9 mouse cellular contexts compared by ENCODE assay signal in the genomic region with DNA sequence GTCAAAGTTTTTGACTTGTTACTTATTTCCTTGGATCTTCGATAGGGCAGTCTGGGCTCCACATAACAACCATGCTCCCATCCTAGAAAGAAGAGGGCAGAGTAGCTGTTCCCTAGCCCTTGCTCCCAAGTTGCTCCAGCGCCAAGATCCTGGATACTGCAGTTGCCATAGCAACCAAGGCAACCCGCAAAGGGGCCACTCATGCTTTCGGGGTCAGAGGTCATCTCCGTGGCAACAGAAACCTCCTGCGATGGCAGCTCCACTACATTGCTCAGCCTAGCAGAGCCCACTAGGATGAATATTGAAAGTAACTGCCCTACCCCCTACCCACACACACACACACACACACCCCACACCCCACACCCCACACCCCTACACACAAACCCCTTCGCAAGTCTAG. TPM values are rescaled to one million over a fixed set of nuclear protein-coding genes. Genes with fewer than 3 reads are reported as not detected.
DNase-seq lines count a peak whose midpoint lies in the region; ATAC-seq lines count a peak whose summit lies in the region.
"Had no signal": no experiment of that assay in that cellular context is flagged by ENCODE, and none has a peak within 500 bp of the region (broad histone marks: within the 10 kb centered on the region; RNA-seq: fewer than 3 reads in every experiment).

No protein-coding gene starts in this region.

- peaks cover 5% of the 10 kb centered on the region; the same call in 1 of the 2 replicates for H3K27me3 ChIP-seq in heart, embryonic 12.5 days (replicated peaks)
- no peaks in the 10 kb centered on the region for H3K27me3 ChIP-seq in forebrain, embryonic 16.5 days (replicated peaks; ENCODE audit: control insufficient read depth, insufficient read depth, low read length)
- H3K27me3 ChIP-seq: liver, embryonic 15.5 days had no signal

- no peak overlapping the region for H3K4me3 ChIP-seq in heart, embryonic 12.5 days
- H3K4me3 ChIP-seq in forebrain, embryonic 16.5 days (replicated peaks; ENCODE audit: low read length): no peak overlapping the region
- H3K4me3 ChIP-seq: liver, embryonic 15.5 days had no signal

- no peak for DNase-seq in heart, adult 8-10 months (ENCODE audit: low spot score)
- peak; percentile 71 for DNase-seq in brain, adult 2 months (ENCODE audit: low read depth, low spot score)
- DNase-seq in left cerebral cortex, postnatal 4 days: peak; percentile 71
- DNase-seq in right cerebral cortex, postnatal 25 days: peak; percentile 15
- no peak for DNase-seq in gastrocnemius, postnatal 14 days
- DNase-seq in spleen, postnatal 14 days (ENCODE audit: low spot score in 2 of 2): no peak

- no peak overlapping the region for H3K9ac ChIP-seq in heart, embryonic 12.5 days
- H3K9ac ChIP-seq in forebrain, embryonic 16.5 days (replicated peaks; ENCODE audit: low read depth, low read length): no peak overlapping the region
- H3K9ac ChIP-seq: liver, embryonic 15.5 days had no signal

- WGBS in heart, embryonic 12.5 days: 22% methylated on average over 7 of the region's 7 CpGs
- 2% methylated on average over 7 of the region's 7 CpGs for WGBS in forebrain, embryonic 16.5 days

- no peak overlapping the region for H3K27ac ChIP-seq in heart, embryonic 12.5 days (ENCODE audit: poor library complexity, severe bottlenecking)
- no peak overlapping the region for H3K27ac ChIP-seq in forebrain, embryonic 16.5 days (ENCODE audit: low read length)
- H3K27ac ChIP-seq: liver, embryonic 15.5 days had no signal

- 0 out of 2 replicates have a peak, but pooled peaks have one; percentile 29 for ATAC-seq in heart, embryonic 12.5 days (ENCODE audit: insufficient number of reproducible peaks, low FRiP score)
- peak; percentile 89 for ATAC-seq in forebrain, embryonic 16.5 days

- no peaks in the 10 kb centered on the region for H3K9me3 ChIP-seq in heart, embryonic 12.5 days (replicated peaks)
- H3K9me3 ChIP-seq in forebrain, embryonic 16.5 days (ENCODE audit: control insufficient read depth, low read length): no peaks in the 10 kb centered on the region
- H3K9me3 ChIP-seq: liver, embryonic 15.5 days had no signal

- peaks cover 7% of the 10 kb centered on the region for H3K4me1 ChIP-seq in heart, embryonic 12.5 days (replicated peaks)
- peaks cover 10% of the 10 kb centered on the region for H3K4me1 ChIP-seq in forebrain, embryonic 16.5 days (replicated peaks; ENCODE audit: control insufficient read depth, insufficient read depth, low read length)
- H3K4me1 ChIP-seq: liver, embryonic 15.5 days had no signal

- intact Hi-C loops in left cerebral cortex, postnatal 4 days (cut with DNase I): no loop called here
- intact Hi-C loops in gastrocnemius, postnatal 14 days (cut with DNase I; ENCODE audit: low total_unique reads): no loop called here

- H3K36me3 ChIP-seq in heart, embryonic 12.5 days: no peaks in the 10 kb centered on the region
- no peaks in the 10 kb centered on the region for H3K36me3 ChIP-seq in forebrain, embryonic 16.5 days (ENCODE audit: control insufficient read depth, insufficient read depth)
- H3K36me3 ChIP-seq: liver, embryonic 15.5 days had no signal

- H3K4me2 ChIP-seq in heart, embryonic 12.5 days: no peak overlapping the region
- H3K4me2 ChIP-seq in forebrain, embryonic 16.5 days (ENCODE audit: low read length): no peak overlapping the region
- H3K4me2 ChIP-seq: liver, embryonic 15.5 days had no signal

RNA-seq across cellular contexts. Expression of a gene that starts 7.2 kb away (rescaled TPM):
- 1.6 TPM in 2 replicates for polyA plus RNA-seq in heart, embryonic 12.5 days (2016; fragmentation: Nextera tagmentation; extraction: Ambion mirVana)
- 1 to 10 TPM; 1.1 to 2.3 (median 1.8) TPM for total RNA-seq in heart, adult 8-10 months (2022)
- polyA plus RNA-seq in forebrain, embryonic 16.5 days (2015; fragmentation: Nextera tagmentation; extraction: Ambion mirVana): 33.0 and 37.6 TPM in 2 replicates
- total RNA-seq in left cerebral cortex, postnatal 4 days (2021): 10 to 100 TPM; 42.0 to 44.2 TPM
- not detected for total RNA-seq in gastrocnemius, postnatal 14 days (2021)

Comparison
In these comparisons a context has a peak if more than half of its experiments do, and no peak if none do; other contexts are left out.
1. DNase-seq: peak in brain, adult 2 months (single experiment), left cerebral cortex, postnatal 4 days (single experiment) and right cerebral cortex, postnatal 25 days (single experiment); none in heart, adult 8-10 months (single experiment), gastrocnemius, postnatal 14 days (single experiment) and spleen, postnatal 14 days (0 of 2).
2. RNA of a gene that starts 7.2 kb away (total RNA-seq): 42.0 to 44.2 TPM in left cerebral cortex, postnatal 4 days; 1.1 to 2.3 TPM in heart, adult 8-10 months and not detected in gastrocnemius, postnatal 14 days; every median in the first group is over 10 times any median in the second.